8 mouse cellular contexts compared by ENCODE assay signal in the genomic region with DNA sequence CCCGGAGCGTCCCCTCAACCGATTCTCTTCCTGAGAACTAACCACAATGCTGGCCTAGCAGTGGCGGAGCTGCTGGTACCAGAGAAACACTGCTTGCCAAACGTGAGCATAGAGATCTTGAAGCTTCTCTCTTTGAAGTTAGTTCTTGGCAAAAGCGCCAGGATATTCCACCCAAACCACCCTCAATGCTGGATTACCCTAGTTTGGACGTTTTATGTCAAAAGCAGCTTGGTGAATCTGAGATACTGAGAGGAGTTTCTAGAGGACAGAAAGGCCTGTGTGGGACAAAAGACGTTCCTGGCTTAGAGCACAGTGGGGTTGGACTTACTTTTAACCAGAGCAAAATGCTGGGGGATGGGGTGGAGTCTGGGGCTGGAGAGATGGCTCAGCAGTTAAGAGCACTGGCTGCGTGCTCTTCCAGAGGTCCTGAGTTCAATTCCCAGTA. TPM values are rescaled to one million over a fixed set of nuclear protein-coding genes. Genes with fewer than 3 reads are reported as not detected.
DNase-seq lines count a peak whose midpoint lies in the region; ATAC-seq and TF ChIP-seq lines count a peak whose summit lies in the region.

No protein-coding gene starts in this region.

- 4% methylated on average over 9 of the region's 9 CpGs for WGBS in heart, embryonic 11.5 days (ENCODE audit: insufficient replicate concordance)
- under 1% methylated on average over 9 of the region's 9 CpGs for WGBS in embryonic facial prominence, embryonic 15.5 days
- WGBS in midbrain, embryonic 14.5 days, result 1% methylated on average over 9 of the region's 9 CpGs

- H3K9me3 ChIP-seq in heart, embryonic 11.5 days (replicated peaks; ENCODE audit: control insufficient read depth, low read length), result no peaks in the 10 kb centered on the region
- H3K9me3 ChIP-seq in CH12.LX (replicated peaks; ENCODE audit: low read length), result no peaks in the 10 kb centered on the region
- no peaks in the 10 kb centered on the region for H3K9me3 ChIP-seq in embryonic facial prominence, embryonic 15.5 days (replicated peaks)
- no peaks in the 10 kb centered on the region for H3K9me3 ChIP-seq in midbrain, embryonic 14.5 days (ENCODE audit: control insufficient read depth, low read length)

- no peak for DNase-seq in heart, adult 8-10 months (ENCODE audit: low spot score)
- peak; percentile 82 for DNase-seq in CH12.LX (ENCODE audit: extremely low read depth)
- peak; percentile 20 to 55 for DNase-seq in kidney, postnatal 25 days
- no peak for DNase-seq in midbrain, embryonic 14.5 days
- no peak for DNase-seq in gastrocnemius, postnatal 25 days
- DNase-seq in ovary, adult 18-20 months (ENCODE audit: low spot score), result no peak

- no peaks in the 10 kb centered on the region for H3K27me3 ChIP-seq in heart, embryonic 11.5 days (ENCODE audit: control insufficient read depth, insufficient read depth, low read length)
- no peaks in the 10 kb centered on the region for H3K27me3 ChIP-seq in CH12.LX (replicated peaks)
- H3K27me3 ChIP-seq in embryonic facial prominence, embryonic 15.5 days, result no peaks in the 10 kb centered on the region
- no peaks in the 10 kb centered on the region for H3K27me3 ChIP-seq in midbrain, embryonic 14.5 days (ENCODE audit: control insufficient read depth, insufficient read depth, low read length)

- H3K79me2 ChIP-seq in CH12.LX (replicated peaks; ENCODE audit: control insufficient read depth, extremely low read depth, insufficient read depth, poor library complexity, severe bottlenecking), result peaks cover 29% of the 10 kb centered on the region

- H3K36me3 ChIP-seq in heart, embryonic 11.5 days (ENCODE audit: control insufficient read depth, insufficient read depth, low read length), result no peaks in the 10 kb centered on the region
- H3K36me3 ChIP-seq in CH12.LX (replicated peaks in 1 of 2; ENCODE audit: control insufficient read depth in 1 of 2, insufficient read depth in 1 of 2, low read length in 1 of 2), result peaks cover 0 to 11% of the 10 kb centered on the region in 2 experiments
- no peaks in the 10 kb centered on the region for H3K36me3 ChIP-seq in embryonic facial prominence, embryonic 15.5 days
- H3K36me3 ChIP-seq in midbrain, embryonic 14.5 days (ENCODE audit: control insufficient read depth, insufficient read depth, low read length), result no peaks in the 10 kb centered on the region

- in situ Hi-C loops in CH12.LX (cut with MboI; ENCODE audit: low pct_ligation_motif_present, low pct_unique_long_range_greater_than_20kb, low sequenced_read_pairs), result loop anchor here (5.0 kb wide), 1 partner anchor 52 kb away; no protein-coding TSS in a partner anchor

- TF ChIP-seq EP300 in CH12.LX (IDR thresholded peaks at IDR 0.05; ENCODE audit: low read length), result no peak; the same call in 1 of the 2 replicates

- TF ChIP-seq POLR2A in CH12.LX (IDR thresholded peaks at IDR 0.05; ENCODE audit: low read depth, low read length), result no peak

- H3K4me1 ChIP-seq in heart, embryonic 11.5 days (ENCODE audit: control insufficient read depth, insufficient read depth, low read length), result peaks cover 23% of the 10 kb centered on the region
- peaks cover 19 to 41% of the 10 kb centered on the region in 2 experiments for H3K4me1 ChIP-seq in CH12.LX (ENCODE audit: control insufficient read depth in 1 of 2, insufficient read depth in 2 of 2)
- peaks cover 5% of the 10 kb centered on the region; the same call in 1 of the 2 replicates for H3K4me1 ChIP-seq in embryonic facial prominence, embryonic 15.5 days
- H3K4me1 ChIP-seq in midbrain, embryonic 14.5 days (ENCODE audit: control insufficient read depth, insufficient read depth, low read length), result peaks cover 12% of the 10 kb centered on the region

- dilution Hi-C loops in CH12.LX (cut with MboI; ENCODE audit: extremely low pct_ligation_motif_present, extremely low pct_unique_long_range_greater_than_20kb, low sequenced_read_pairs), result no loop called here

- H3K4me3 ChIP-seq in heart, embryonic 11.5 days (ENCODE audit: low read depth, low read length), result peak overlapping the region; percentile 78
- peak overlapping the region; percentile 73 to 93 (median 76) for H3K4me3 ChIP-seq in CH12.LX (replicated peaks in 1 of 3; ENCODE audit: low read depth in 2 of 3, low read length in 2 of 3, poor library complexity in 1 of 3)
- peak overlapping the region; percentile 83 for H3K4me3 ChIP-seq in embryonic facial prominence, embryonic 15.5 days (replicated peaks)
- H3K4me3 ChIP-seq in midbrain, embryonic 14.5 days (replicated peaks; ENCODE audit: low read depth, low read length), result peak overlapping the region; percentile 80

- peak overlapping the region; percentile 75 for H3K9ac ChIP-seq in heart, embryonic 11.5 days (ENCODE audit: low read depth, low read length)
- peak overlapping the region; percentile 86 for H3K9ac ChIP-seq in CH12.LX (ENCODE audit: insufficient read depth, low read depth)
- H3K9ac ChIP-seq in embryonic facial prominence, embryonic 15.5 days, result peak overlapping the region; percentile 62
- peak overlapping the region; percentile 89 for H3K9ac ChIP-seq in midbrain, embryonic 14.5 days (replicated peaks; ENCODE audit: low read length)

- H3K27ac ChIP-seq in heart, embryonic 11.5 days (ENCODE audit: low read depth, low read length), result peak overlapping the region; percentile 57; the same call in 1 of the 2 replicates
- peak overlapping the region; percentile 74 for H3K27ac ChIP-seq in CH12.LX (ENCODE audit: insufficient read depth, low read depth)
- peak overlapping the region; percentile 76 for H3K27ac ChIP-seq in embryonic facial prominence, embryonic 15.5 days (replicated peaks)
- peak overlapping the region; percentile 86 for H3K27ac ChIP-seq in midbrain, embryonic 14.5 days (replicated peaks; ENCODE audit: low read depth, low read length)

- TF ChIP-seq CTCF in CH12.LX (conservative IDR thresholded peaks at IDR 0.05 in 1 of 2, IDR thresholded peaks at IDR 0.05 in 1 of 2; ENCODE audit: low read depth in 2 of 2, low read length in 2 of 2), result no peak

- no peak for TF ChIP-seq RAD21 in CH12.LX (IDR thresholded peaks at IDR 0.05; ENCODE audit: low read depth, low read length)

- peak overlapping the region; percentile 86 for H3K4me2 ChIP-seq in heart, embryonic 11.5 days
- peak overlapping the region; percentile 64 for H3K4me2 ChIP-seq in CH12.LX (ENCODE audit: insufficient read depth, low read depth, poor library complexity, severe bottlenecking)
- peak overlapping the region; percentile 91 for H3K4me2 ChIP-seq in embryonic facial prominence, embryonic 15.5 days (replicated peaks)
- H3K4me2 ChIP-seq in midbrain, embryonic 14.5 days (ENCODE audit: low read length), result peak overlapping the region; percentile 82

- ATAC-seq in heart, embryonic 11.5 days (replicated peaks; ENCODE audit: insufficient number of reproducible peaks, low FRiP score, low TSS enrichment), result no peak
- peak; percentile 39 for ATAC-seq in embryonic facial prominence, embryonic 15.5 days (ENCODE audit: insufficient number of reproducible peaks, low FRiP score, low TSS enrichment, low read depth)
- ATAC-seq in midbrain, embryonic 14.5 days (ENCODE audit: low FRiP score, low TSS enrichment), result peak; percentile 17; the same call in 1 of the 2 replicates

TF ChIP-seq in CH12.LX, 34 proteins besides CTCF, POLR2A, EP300 and RAD21 (continues in another document):
- TF ChIP-seq USF2 (conservative IDR thresholded peaks at IDR 0.05; ENCODE audit: low read depth, low read length), result no peak
- TF ChIP-seq JUN (IDR thresholded peaks at IDR 0.05; ENCODE audit: insufficient read depth, low read depth, low read length), result no peak
- no peak for TF ChIP-seq ELF1 (IDR thresholded peaks at IDR 0.05; ENCODE audit: low read depth, low read length)
- TF ChIP-seq KAT2A (IDR thresholded peaks at IDR 0.05; ENCODE audit: insufficient replicate concordance, low read length), result 0 out of 2 replicates have a peak, but pooled peaks have one; percentile 46
- 0 out of 2 replicates have a peak, but pooled peaks have one; percentile 40 for TF ChIP-seq JUND (conservative IDR thresholded peaks at IDR 0.05; ENCODE audit: low read depth, low read length)
- TF ChIP-seq NELFE (IDR thresholded peaks at IDR 0.05; ENCODE audit: low read depth, low read length), result no peak; the same call in 1 of the 2 replicates
- no peak for TF ChIP-seq MAZ (IDR thresholded peaks at IDR 0.05; ENCODE audit: low read depth, low read length)
- peak; percentile 64 for TF ChIP-seq SIN3A (IDR thresholded peaks at IDR 0.05; ENCODE audit: low read length)
- TF ChIP-seq CHD2 (IDR thresholded peaks at IDR 0.05; ENCODE audit: low read length), result no peak
- TF ChIP-seq RCOR1 (conservative IDR thresholded peaks at IDR 0.05; ENCODE audit: low read depth, low read length), result no peak

RNA-seq across cellular contexts. Expression of a gene that starts 0.6 kb away (rescaled TPM):
- polyA plus RNA-seq in heart, embryonic 11.5 days (2014; fragmentation: Nextera tagmentation; extraction: Ambion mirVana), result 0.99 and 1.2 TPM in 2 replicates
- total RNA-seq in heart, adult 8-10 months (2022), result under 1 TPM; 0.33 to 0.87 (median 0.44) TPM
- total RNA-seq in CH12.LX (2012; rRNA removed) (10.2 and 12.3 TPM in 2 replicates), CH12.LX (2014; rRNA removed) (4.6 and 5.4 TPM in 2 replicates)
- polyA plus RNA-seq in CH12.LX (2012; ENCODE audit: insufficient read length, low read depth), result 9.9 and 10.6 TPM in 2 replicates
- 0.67 and 0.70 TPM in 2 replicates for polyA plus RNA-seq in embryonic facial prominence, embryonic 15.5 days (2015; fragmentation: Nextera tagmentation; extraction: Ambion mirVana)
- 1.6 and 1.7 TPM in 2 replicates for polyA plus RNA-seq in midbrain, embryonic 14.5 days (2014; fragmentation: Nextera tagmentation; extraction: Ambion mirVana)
- under 1 TPM; 0.31 to 0.38 TPM for total RNA-seq in gastrocnemius, postnatal 25 days (2021)

RNA-seq across cellular contexts. Expression of a gene that starts 39.0 kb away (rescaled TPM):
- 7.4 and 11.9 TPM in 2 replicates for polyA plus RNA-seq in heart, embryonic 11.5 days (2014; fragmentation: Nextera tagmentation; extraction: Ambion mirVana)
- 1 to 10 TPM; 3.9 to 5.3 (median 5.2) TPM for total RNA-seq in heart, adult 8-10 months (2022)
- total RNA-seq in CH12.LX (2012; rRNA removed), result 24.9 and 26.9 TPM in 2 replicates
- 27.5 and 28.2 TPM in 2 replicates for total RNA-seq in CH12.LX (2014; rRNA removed)
- polyA plus RNA-seq in CH12.LX (2012; ENCODE audit: insufficient read length, low read depth), result 16.9 and 19.2 TPM in 2 replicates
- 11.1 and 12.0 TPM in 2 replicates for polyA plus RNA-seq in embryonic facial prominence, embryonic 15.5 days (2015; fragmentation: Nextera tagmentation; extraction: Ambion mirVana)
- polyA plus RNA-seq in midbrain, embryonic 14.5 days (2014; fragmentation: Nextera tagmentation; extraction: Ambion mirVana), result 14.5 and 20.8 TPM in 2 replicates
- 1 to 10 TPM; 4.1 to 5.7 TPM for total RNA-seq in gastrocnemius, postnatal 25 days (2021)

RNA-seq across cellular contexts. Expression of a gene that starts 57.0 kb away (rescaled TPM):
- polyA plus RNA-seq in heart, embryonic 11.5 days (2014; fragmentation: Nextera tagmentation; extraction: Ambion mirVana), result 3.5 and 3.7 TPM in 2 replicates
- 1 to 10 TPM; 1.9 to 2.3 (median 2.1) TPM for total RNA-seq in heart, adult 8-10 months (2022)
- 13.9 and 17.1 TPM in 2 replicates for total RNA-seq in CH12.LX (2012; rRNA removed)
- total RNA-seq in CH12.LX (2014; rRNA removed), result 19.7 and 23.7 TPM in 2 replicates
- polyA plus RNA-seq in CH12.LX (2012; ENCODE audit: insufficient read length, low read depth), result 11.4 and 13.7 TPM in 2 replicates
- 5.8 and 6.4 TPM in 2 replicates for polyA plus RNA-seq in embryonic facial prominence, embryonic 15.5 days (2015; fragmentation: Nextera tagmentation; extraction: Ambion mirVana)
- polyA plus RNA-seq in midbrain, embryonic 14.5 days (2014; fragmentation: Nextera tagmentation; extraction: Ambion mirVana), result 1.2 and 1.3 TPM in 2 replicates
- total RNA-seq in gastrocnemius, postnatal 25 days (2021), result 1 to 10 TPM; 1.2 to 1.3 TPM

Comparison
In these comparisons a context has a peak if more than half of its experiments do, and no peak if none do; other contexts are left out.
1. DNase-seq: peak in CH12.LX (single experiment) and kidney, postnatal 25 days (2 of 2); none in heart, adult 8-10 months (single experiment), midbrain, embryonic 14.5 days (single experiment), gastrocnemius, postnatal 25 days (single experiment) and ovary, adult 18-20 months (single experiment).
2. Peak in every context shown above with its lines, with median percentiles within 50 percentile points of each other: H3K27ac ChIP-seq, H3K4me2 ChIP-seq, H3K4me3 ChIP-seq and H3K9ac ChIP-seq.